Mouse (Mus musculus): Measurements from ENCODE around the gene Polr3f. TPM values are rescaled to one million over a fixed set of nuclear protein-coding genes. Genes with fewer than 3 reads are reported as not detected.

Polr3f gene
- 21.5 and 23.9 TPM in 2 replicates for polyA plus RNA-seq (2015; fragmentation: Nextera tagmentation; extraction: Ambion mirVana)

DNA sequence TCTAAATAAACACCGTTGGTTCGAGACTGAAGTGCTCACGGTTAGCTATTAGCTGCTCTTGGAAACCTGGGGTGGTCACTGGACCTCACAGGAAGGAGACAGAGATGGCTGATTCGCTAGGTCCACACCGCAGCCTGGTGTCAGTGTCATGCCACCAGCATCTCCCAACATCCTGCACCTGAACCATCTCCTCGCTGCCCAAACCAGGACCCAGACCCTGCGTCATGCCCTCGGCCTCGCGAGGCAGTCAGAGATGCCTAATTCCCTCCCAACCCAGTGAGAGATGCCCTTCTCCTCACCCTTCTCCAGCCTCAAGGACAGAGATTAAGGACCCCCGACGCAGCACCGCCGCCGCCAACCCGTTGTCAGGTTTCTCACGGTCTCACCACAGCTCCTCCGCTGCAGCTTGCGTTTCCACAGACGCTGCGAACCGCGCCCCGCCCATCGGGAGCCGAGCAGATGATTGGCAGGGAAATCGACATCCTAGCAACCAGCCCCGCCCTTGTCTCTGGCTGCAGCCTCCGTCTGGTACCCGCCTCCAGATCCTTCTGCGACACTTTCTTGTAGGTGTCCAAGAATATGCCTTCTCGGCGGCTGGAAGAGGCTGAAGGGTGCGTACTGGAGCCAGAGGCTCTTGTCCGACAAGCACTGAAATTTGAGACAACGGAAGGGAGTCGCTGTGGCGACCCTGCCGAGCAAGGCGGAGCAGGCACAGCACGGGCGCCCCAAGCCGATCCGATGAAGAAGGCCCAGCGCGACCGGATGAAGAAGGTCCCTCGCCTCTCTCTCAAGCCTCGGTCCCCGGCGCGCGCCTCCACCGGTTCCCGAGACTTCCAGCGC, at the start of gene Polr3f, which contains the start of gene Dzank1:
TSS of gene Polr3f (plus strand) at position 738 of the 840 bp plus-strand sequence.
TSS of gene Dzank1 (minus strand) at position 434 of the 840 bp plus-strand sequence.
- Histone ChIP-seq H3K27me3 (replicated peaks; ENCODE audit: control insufficient read depth, insufficient read depth, low read length) (no peaks in the 10 kb centered on the region), H3K4me2 (ENCODE audit: low read length) (peak within 1 kb of the TSS; percentile 86), H3K36me3 (ENCODE audit: control insufficient read depth, insufficient read depth, low read length) (peaks cover 6% of the 10 kb centered on the region), H3K9ac (ENCODE audit: low read depth, low read length) (peak within 1 kb of the TSS; percentile 87), H3K4me1 (ENCODE audit: control insufficient read depth, insufficient read depth, low read depth, low read length) (peaks cover 23% of the 10 kb centered on the region), H3K9me3 (ENCODE audit: control insufficient read depth, low read length) (no peaks in the 10 kb centered on the region), H3K27ac (ENCODE audit: low read depth, low read length) (peak within 1 kb of the TSS; percentile 98), H3K4me3 (ENCODE audit: low read length) (peak within 1 kb of the TSS; percentile 98)
- WGBS, result 1% methylated on average over 56 of the region's 56 CpGs
- peak; percentile 98 for ATAC-seq

DNA sequence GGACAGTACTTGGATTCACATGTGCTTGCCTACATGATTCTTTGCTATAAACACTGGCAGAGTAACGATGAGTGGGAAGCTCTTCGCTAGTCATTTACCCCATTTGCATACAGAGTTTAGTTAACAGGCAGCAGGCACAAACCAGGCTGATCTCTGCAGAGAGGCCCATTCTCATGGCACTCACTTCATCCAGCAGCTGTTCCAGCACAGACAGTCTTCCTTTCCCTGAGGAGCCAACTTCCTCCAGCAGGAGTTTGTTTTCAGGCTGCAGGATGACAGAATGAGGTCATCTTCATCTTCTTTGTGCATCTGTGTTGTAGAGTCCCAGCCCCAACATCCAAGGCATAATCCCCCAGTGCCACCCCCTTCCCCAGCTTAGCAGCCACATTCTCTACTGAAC, 48.1 kb upstream of the Polr3f start:
- Histone ChIP-seq H3K4me3 (ENCODE audit: low read length) (no peak overlapping the region), H3K9me3 (ENCODE audit: control insufficient read depth, low read length) (no peaks in the 10 kb centered on the region), H3K4me1 (ENCODE audit: control insufficient read depth, insufficient read depth, low read depth, low read length) (no peaks in the 10 kb centered on the region), H3K27me3 (replicated peaks; ENCODE audit: control insufficient read depth, insufficient read depth, low read length) (no peaks in the 10 kb centered on the region), H3K4me2 (ENCODE audit: low read length) (no peak overlapping the region), H3K9ac (ENCODE audit: low read depth, low read length) (no peak overlapping the region), H3K27ac (ENCODE audit: low read depth, low read length) (no peak overlapping the region), H3K36me3 (ENCODE audit: control insufficient read depth, insufficient read depth, low read length) (peaks cover 22% of the 10 kb centered on the region)
- 62% methylated on average over 2 of the region's 2 CpGs for WGBS
- ATAC-seq, result no peak

GRCm38 (mm10) chr2:144484084-144484483, 43.4 kb upstream of the Polr3f start:
- peaks cover 25% of the 10 kb centered on the region for H3K36me3 ChIP-seq (ENCODE audit: control insufficient read depth, insufficient read depth, low read length)
- H3K27me3 ChIP-seq (replicated peaks; ENCODE audit: control insufficient read depth, insufficient read depth, low read length), result no peaks in the 10 kb centered on the region
- 52% methylated on average over 1 of the region's 1 CpGs for WGBS
- H3K4me1 ChIP-seq (ENCODE audit: control insufficient read depth, insufficient read depth, low read depth, low read length), result no peaks in the 10 kb centered on the region
- H3K9ac ChIP-seq (ENCODE audit: low read depth, low read length), result no peak overlapping the region
- H3K4me3 ChIP-seq (ENCODE audit: low read length), result no peak overlapping the region
- no peaks in the 10 kb centered on the region for H3K9me3 ChIP-seq (ENCODE audit: control insufficient read depth, low read length)
- ATAC-seq, result no peak
- H3K27ac ChIP-seq (ENCODE audit: low read depth, low read length), result no peak overlapping the region
- H3K4me2 ChIP-seq (ENCODE audit: low read length), result no peak overlapping the region

DNA sequence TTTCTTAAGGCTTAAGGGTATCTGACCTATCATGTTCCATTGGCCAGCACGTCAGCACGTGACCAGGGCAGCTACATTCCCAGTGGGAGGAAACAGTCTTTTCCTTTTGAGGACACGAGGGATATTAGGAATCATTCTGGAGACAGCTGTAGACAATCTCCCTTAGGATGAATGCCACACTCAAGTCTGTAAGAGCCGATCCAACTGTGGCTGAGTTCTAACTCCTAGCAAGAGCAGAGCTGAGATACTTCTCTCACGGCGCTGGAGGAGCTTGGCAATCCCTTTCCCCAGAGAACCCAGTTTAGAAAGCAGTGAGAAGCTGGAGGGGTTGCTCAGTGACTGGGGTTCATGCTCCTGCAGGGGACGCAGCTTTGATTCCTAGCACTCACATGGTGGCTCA, 42.1 kb upstream of the Polr3f start:
- ATAC-seq, result no peak
- H3K4me1 ChIP-seq (ENCODE audit: control insufficient read depth, insufficient read depth, low read depth, low read length), result no peaks in the 10 kb centered on the region
- 89% methylated on average over 7 of the region's 7 CpGs for WGBS
- no peak overlapping the region for H3K27ac ChIP-seq (ENCODE audit: low read depth, low read length)
- H3K4me3 ChIP-seq (ENCODE audit: low read length), result no peak overlapping the region
- H3K9me3 ChIP-seq (ENCODE audit: control insufficient read depth, low read length), result no peaks in the 10 kb centered on the region
- no peak overlapping the region for H3K4me2 ChIP-seq (ENCODE audit: low read length)
- H3K27me3 ChIP-seq (replicated peaks; ENCODE audit: control insufficient read depth, insufficient read depth, low read length), result no peaks in the 10 kb centered on the region
- no peak overlapping the region for H3K9ac ChIP-seq (ENCODE audit: low read depth, low read length)
- H3K36me3 ChIP-seq (ENCODE audit: control insufficient read depth, insufficient read depth, low read length), result peaks cover 24% of the 10 kb centered on the region

GRCm38 (mm10) chr2:144487476-144487875, 40.0 kb upstream of the Polr3f start:
- 70% methylated on average over 6 of the region's 6 CpGs for WGBS
- H3K36me3 ChIP-seq (ENCODE audit: control insufficient read depth, insufficient read depth, low read length), result peaks cover 17% of the 10 kb centered on the region
- H3K9ac ChIP-seq (ENCODE audit: low read depth, low read length), result no peak overlapping the region
- no peaks in the 10 kb centered on the region for H3K9me3 ChIP-seq (ENCODE audit: control insufficient read depth, low read length)
- no peaks in the 10 kb centered on the region for H3K27me3 ChIP-seq (replicated peaks; ENCODE audit: control insufficient read depth, insufficient read depth, low read length)
- no peak for ATAC-seq
- H3K27ac ChIP-seq (ENCODE audit: low read depth, low read length), result no peak overlapping the region
- no peaks in the 10 kb centered on the region for H3K4me1 ChIP-seq (ENCODE audit: control insufficient read depth, insufficient read depth, low read depth, low read length)
- no peak overlapping the region for H3K4me3 ChIP-seq (ENCODE audit: low read length)
- no peak overlapping the region for H3K4me2 ChIP-seq (ENCODE audit: low read length)

GRCm38 (mm10) chr2:144489342-144489741, 38.2 kb upstream of the Polr3f start:
- H3K9ac ChIP-seq (ENCODE audit: low read depth, low read length), result no peak overlapping the region
- H3K4me1 ChIP-seq (ENCODE audit: control insufficient read depth, insufficient read depth, low read depth, low read length), result no peaks in the 10 kb centered on the region
- no peak overlapping the region for H3K4me2 ChIP-seq (ENCODE audit: low read length)
- no peak overlapping the region for H3K27ac ChIP-seq (ENCODE audit: low read depth, low read length)
- no peak overlapping the region for H3K4me3 ChIP-seq (ENCODE audit: low read length)
- H3K36me3 ChIP-seq (ENCODE audit: control insufficient read depth, insufficient read depth, low read length), result peaks cover 19% of the 10 kb centered on the region
- 93% methylated on average over 5 of the region's 5 CpGs for WGBS
- H3K9me3 ChIP-seq (ENCODE audit: control insufficient read depth, low read length), result no peaks in the 10 kb centered on the region
- ATAC-seq, result no peak
- no peaks in the 10 kb centered on the region for H3K27me3 ChIP-seq (replicated peaks; ENCODE audit: control insufficient read depth, insufficient read depth, low read length)

DNA sequence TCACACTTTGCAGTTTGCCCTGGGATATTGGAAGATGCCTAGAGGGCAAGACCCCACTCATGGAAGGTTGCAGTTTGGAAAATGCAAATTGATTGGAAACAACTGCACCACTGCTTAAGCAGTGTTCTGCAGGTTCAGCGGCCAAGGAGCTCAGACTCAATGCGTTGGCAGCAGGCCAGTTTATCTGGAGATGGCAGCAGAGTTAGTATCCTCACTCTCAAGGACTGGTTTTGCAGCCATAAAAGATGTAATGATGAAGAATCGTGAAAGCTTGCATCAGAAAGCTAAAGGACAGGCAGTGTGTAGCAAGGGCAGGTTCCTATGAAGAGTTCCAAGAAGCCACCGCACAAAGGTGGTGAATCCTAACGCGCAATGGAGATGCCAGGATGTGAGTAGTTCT, 25.4 kb upstream of the Polr3f start:
- no peak for ATAC-seq
- Histone ChIP-seq H3K4me2 (ENCODE audit: low read length) (no peak overlapping the region), H3K9ac (ENCODE audit: low read depth, low read length) (no peak overlapping the region), H3K4me1 (ENCODE audit: control insufficient read depth, insufficient read depth, low read depth, low read length) (no peaks in the 10 kb centered on the region), H3K4me3 (ENCODE audit: low read length) (no peak overlapping the region), H3K9me3 (ENCODE audit: control insufficient read depth, low read length) (no peaks in the 10 kb centered on the region), H3K27me3 (replicated peaks; ENCODE audit: control insufficient read depth, insufficient read depth, low read length) (no peaks in the 10 kb centered on the region), H3K36me3 (ENCODE audit: control insufficient read depth, insufficient read depth, low read length) (peaks cover 20% of the 10 kb centered on the region), H3K27ac (ENCODE audit: low read depth, low read length) (no peak overlapping the region)
- 91% methylated on average over 6 of the region's 6 CpGs for WGBS

DNA sequence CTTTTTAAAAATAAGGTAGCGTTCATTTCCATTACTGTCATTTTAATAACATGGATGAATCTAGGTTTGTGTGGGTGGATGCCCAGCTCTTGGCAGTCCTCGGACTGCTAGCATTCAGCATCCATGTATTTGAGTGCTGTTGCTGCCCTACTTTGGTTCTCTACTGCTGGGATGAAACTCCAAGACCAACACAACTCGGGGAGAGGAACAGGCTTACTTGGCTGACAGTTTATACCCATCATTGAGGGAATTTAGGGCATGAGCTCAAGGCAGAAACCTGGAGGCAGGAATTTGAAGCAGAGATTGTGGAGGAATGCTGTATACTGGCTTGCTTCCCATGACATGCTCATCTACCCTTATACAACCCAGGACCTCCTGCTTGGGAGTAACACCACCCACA, 12.9 kb upstream of the Polr3f start:
- H3K36me3 ChIP-seq (ENCODE audit: control insufficient read depth, insufficient read depth, low read length), result peaks cover 13% of the 10 kb centered on the region
- no peak overlapping the region for H3K4me2 ChIP-seq (ENCODE audit: low read length)
- H3K4me1 ChIP-seq (ENCODE audit: control insufficient read depth, insufficient read depth, low read depth, low read length), result no peaks in the 10 kb centered on the region
- no peak overlapping the region for H3K9ac ChIP-seq (ENCODE audit: low read depth, low read length)
- no peak overlapping the region for H3K27ac ChIP-seq (ENCODE audit: low read depth, low read length)
- no peak overlapping the region for H3K4me3 ChIP-seq (ENCODE audit: low read length)
- WGBS, result 86% methylated on average over 3 of the region's 3 CpGs
- H3K9me3 ChIP-seq (ENCODE audit: control insufficient read depth, low read length), result no peaks in the 10 kb centered on the region
- ATAC-seq, result no peak
- no peaks in the 10 kb centered on the region for H3K27me3 ChIP-seq (replicated peaks; ENCODE audit: control insufficient read depth, insufficient read depth, low read length)

DNA sequence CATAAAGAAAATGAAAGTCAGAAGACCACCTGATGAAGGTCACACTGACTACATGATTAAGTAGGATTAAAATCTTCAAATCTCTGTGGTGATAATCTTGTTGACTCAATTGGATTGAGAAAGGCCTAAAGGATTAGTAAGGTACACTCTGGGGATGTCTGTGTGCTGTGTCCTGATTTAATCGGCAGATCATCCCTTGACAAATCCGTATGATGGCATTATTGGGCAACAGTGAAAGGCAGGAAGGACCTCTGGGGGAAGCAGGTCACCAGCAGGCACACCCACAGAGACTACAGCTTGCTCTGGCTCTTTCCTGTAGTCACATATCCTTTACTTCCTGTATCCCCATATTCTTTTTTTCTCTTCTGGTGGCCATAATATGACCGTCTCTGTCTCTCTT, 7.7 kb upstream of the Polr3f start:
- peaks cover 14% of the 10 kb centered on the region; the same call in 1 of the 2 replicates for H3K36me3 ChIP-seq (ENCODE audit: control insufficient read depth, insufficient read depth, low read length)
- H3K27ac ChIP-seq (ENCODE audit: low read depth, low read length), result no peak overlapping the region
- H3K9ac ChIP-seq (ENCODE audit: low read depth, low read length), result no peak overlapping the region
- 78% methylated on average over 3 of the region's 3 CpGs for WGBS
- H3K4me3 ChIP-seq (ENCODE audit: low read length), result no peak overlapping the region
- no peak for ATAC-seq
- H3K4me2 ChIP-seq (ENCODE audit: low read length), result no peak overlapping the region
- no peaks in the 10 kb centered on the region for H3K4me1 ChIP-seq (ENCODE audit: control insufficient read depth, insufficient read depth, low read depth, low read length)
- no peaks in the 10 kb centered on the region for H3K9me3 ChIP-seq (ENCODE audit: control insufficient read depth, low read length)
- no peaks in the 10 kb centered on the region for H3K27me3 ChIP-seq (replicated peaks; ENCODE audit: control insufficient read depth, insufficient read depth, low read length)

Measured in hindbrain, embryonic 16.5 days (tissue).